Mouse (Mus musculus): Measurements from ENCODE around the gene Crebrf. TPM values are rescaled to one million over a fixed set of nuclear protein-coding genes. Genes with fewer than 3 reads are reported as not detected.

Gene Crebrf
- polyA plus RNA-seq, 1 experiment, result 26.6 TPM

- Histone ChIP-seq H3K4me1 (ENCODE audit: control insufficient read depth, insufficient read depth, insufficient read length, low read length) (peaks cover 4% of the 10 kb centered on the region), H3K4me3 (ENCODE audit: insufficient read depth, low read depth, low read length) (peak within 1 kb of the TSS; percentile 93), H3K27ac (replicated peaks; ENCODE audit: low read depth, low read length) (peak within 1 kb of the TSS; percentile 82)
These were observed 65.5 kb downstream of the Crebrf start, which contains the start of gene Bnip1 for GRCm38 (mm10) chr17:26780750-26781571. Gene Bnip1, plus strand, starts transcription at chr17:26781066.

- Histone ChIP-seq H3K27ac (replicated peaks; ENCODE audit: low read depth, low read length) (no peak overlapping the region), H3K4me1 (ENCODE audit: control insufficient read depth, insufficient read depth, insufficient read length, low read length) (peaks cover 4% of the 10 kb centered on the region), H3K4me3 (ENCODE audit: insufficient read depth, low read depth, low read length) (peak overlapping the region; percentile 93)
These were observed 66.2 kb downstream of the Crebrf start for GRCm38 (mm10) chr17:26781610-26782043.

GRCm38 (mm10) chr17:26784525-26784924, 69.1 kb downstream of the Crebrf start:
- Histone ChIP-seq H3K4me1 (ENCODE audit: control insufficient read depth, insufficient read depth, insufficient read length, low read length) (peaks cover 4% of the 10 kb centered on the region), H3K27ac (replicated peaks; ENCODE audit: low read depth, low read length) (no peak overlapping the region), H3K4me3 (ENCODE audit: insufficient read depth, low read depth, low read length) (no peak overlapping the region)

GRCm38 (mm10) chr17:26786586-26786985, 71.1 kb downstream of the Crebrf start:
- Histone ChIP-seq H3K27ac (replicated peaks; ENCODE audit: low read depth, low read length) (no peak overlapping the region), H3K4me1 (ENCODE audit: control insufficient read depth, insufficient read depth, insufficient read length, low read length) (peaks cover 3% of the 10 kb centered on the region)

GRCm38 (mm10) chr17:26788986-26789385, 73.5 kb downstream of the Crebrf start:
- H3K4me3 ChIP-seq (ENCODE audit: insufficient read depth, low read depth, low read length), result no peak overlapping the region
- no peaks in the 10 kb centered on the region; the same call in 1 of the 2 replicates for H3K4me1 ChIP-seq (ENCODE audit: control insufficient read depth, insufficient read depth, insufficient read length, low read length)
- no peak overlapping the region for H3K27ac ChIP-seq (replicated peaks; ENCODE audit: low read depth, low read length)

More at GRCm38 (mm10) chr17:26786586-26786985, 71.1 kb downstream of the Crebrf start:
- H3K4me3 ChIP-seq (ENCODE audit: insufficient read depth, low read depth, low read length), result no peak overlapping the region

- Histone ChIP-seq H3K4me1 (ENCODE audit: control insufficient read depth, insufficient read depth, insufficient read length, low read length) (no peaks in the 10 kb centered on the region; the same call in 1 of the 2 replicates), H3K4me3 (ENCODE audit: insufficient read depth, low read depth, low read length) (no peak overlapping the region), H3K27ac (replicated peaks; ENCODE audit: low read depth, low read length) (no peak overlapping the region)
These were observed 74.2 kb downstream of the Crebrf start for GRCm38 (mm10) chr17:26789460-26790268.

GRCm38 (mm10) chr17:26790269-26791214, 75.1 kb downstream of the Crebrf start:
- Histone ChIP-seq H3K4me3 (ENCODE audit: insufficient read depth, low read depth, low read length) (no peak overlapping the region), H3K27ac (replicated peaks; ENCODE audit: low read depth, low read length) (no peak overlapping the region), H3K4me1 (ENCODE audit: control insufficient read depth, insufficient read depth, insufficient read length, low read length) (no peaks in the 10 kb centered on the region; the same call in 1 of the 2 replicates)

- Histone ChIP-seq H3K4me3 (ENCODE audit: insufficient read depth, low read depth, low read length) (no peak overlapping the region), H3K27ac (replicated peaks; ENCODE audit: low read depth, low read length) (no peak overlapping the region), H3K4me1 (ENCODE audit: control insufficient read depth, insufficient read depth, insufficient read length, low read length) (no peaks in the 10 kb centered on the region; the same call in 1 of the 2 replicates)
These were observed 76.1 kb downstream of the Crebrf start for GRCm38 (mm10) chr17:26791580-26791979.

- Histone ChIP-seq H3K4me3 (ENCODE audit: insufficient read depth, low read depth, low read length) (no peak overlapping the region), H3K4me1 (ENCODE audit: control insufficient read depth, insufficient read depth, insufficient read length, low read length) (no peaks in the 10 kb centered on the region; the same call in 1 of the 2 replicates), H3K27ac (replicated peaks; ENCODE audit: low read depth, low read length) (no peak overlapping the region)
These were observed 76.6 kb downstream of the Crebrf start for GRCm38 (mm10) chr17:26792096-26792495.

- H3K4me3 ChIP-seq (ENCODE audit: insufficient read depth, low read depth, low read length), result no peak overlapping the region
- no peak overlapping the region for H3K27ac ChIP-seq (replicated peaks; ENCODE audit: low read depth, low read length)
- no peaks in the 10 kb centered on the region; the same call in 1 of the 2 replicates for H3K4me1 ChIP-seq (ENCODE audit: control insufficient read depth, insufficient read depth, insufficient read length, low read length)
These were observed 77.8 kb downstream of the Crebrf start for GRCm38 (mm10) chr17:26793068-26793765.

GRCm38 (mm10) chr17:26794744-26795143, 79.3 kb downstream of the Crebrf start:
- Histone ChIP-seq H3K4me3 (ENCODE audit: insufficient read depth, low read depth, low read length) (no peak overlapping the region), H3K4me1 (ENCODE audit: control insufficient read depth, insufficient read depth, insufficient read length, low read length) (no peaks in the 10 kb centered on the region; the same call in 1 of the 2 replicates), H3K27ac (replicated peaks; ENCODE audit: low read depth, low read length) (no peak overlapping the region)

- Histone ChIP-seq H3K4me1 (ENCODE audit: control insufficient read depth, insufficient read depth, insufficient read length, low read length) (no peaks in the 10 kb centered on the region; the same call in 1 of the 2 replicates), H3K4me3 (ENCODE audit: insufficient read depth, low read depth, low read length) (no peak overlapping the region), H3K27ac (replicated peaks; ENCODE audit: low read depth, low read length) (no peak overlapping the region)
These were observed 79.9 kb downstream of the Crebrf start for GRCm38 (mm10) chr17:26795386-26795785.

- Histone ChIP-seq H3K4me3 (ENCODE audit: insufficient read depth, low read depth, low read length) (no peak overlapping the region), H3K4me1 (ENCODE audit: control insufficient read depth, insufficient read depth, insufficient read length, low read length) (no peaks in the 10 kb centered on the region), H3K27ac (replicated peaks; ENCODE audit: low read depth, low read length) (no peak overlapping the region)
These were observed 82.1 kb downstream of the Crebrf start for GRCm38 (mm10) chr17:26797379-26798128.
